Mouse (Mus musculus): ENCODE data around the gene Samd15. TPM values are rescaled to one million over a fixed set of nuclear protein-coding genes. Genes with fewer than 3 reads are reported as not detected.

Samd15 gene
- polyA plus RNA-seq, 1 experiment from 2014 or later = 2.5 TPM

GRCm38 (mm10) chr12:87238632-87239031 lies 39.1 kb downstream of the Samd15 start, which contains the start of gene Noxred1:
TSS of gene Noxred1 (minus strand) at chr12:87238732.
- Histone ChIP-seq H3K27me3 (replicated peaks) (no peaks in the 10 kb centered on the region), H3K9me3 (replicated peaks) (no peaks in the 10 kb centered on the region), H3K4me2 (no peak within 1 kb of the TSS), H3K27ac (replicated peaks) (no peak within 1 kb of the TSS), H3K4me1 (no peaks in the 10 kb centered on the region), H3K9ac (replicated peaks) (no peak within 1 kb of the TSS), H3K4me3 (replicated peaks) (no peak within 1 kb of the TSS), H3K36me3 (peaks cover 53% of the 10 kb centered on the region)
- ATAC-seq (ENCODE audit: low FRiP score) = no peak
- 97% methylated on average over 1 of the region's 1 CpGs for WGBS

- no peak for ATAC-seq (ENCODE audit: low FRiP score)
- Histone ChIP-seq H3K27me3 (replicated peaks) (no peaks in the 10 kb centered on the region), H3K36me3 (peaks cover 85% of the 10 kb centered on the region), H3K9ac (replicated peaks) (no peak overlapping the region), H3K4me2 (no peak overlapping the region), H3K27ac (replicated peaks) (no peak overlapping the region), H3K4me1 (no peaks in the 10 kb centered on the region), H3K9me3 (replicated peaks) (no peaks in the 10 kb centered on the region), H3K4me3 (replicated peaks) (no peak overlapping the region)
- 97% methylated on average over 6 of the region's 6 CpGs for WGBS
Measured at GRCm38 (mm10) chr12:87250161-87250560, 50.6 kb downstream of the Samd15 start.

GRCm38 (mm10) chr12:87253878-87254277 lies 54.4 kb downstream of the Samd15 start:
- H3K4me2 ChIP-seq = no peak overlapping the region
- no peaks in the 10 kb centered on the region for H3K9me3 ChIP-seq (replicated peaks)
- no peak overlapping the region for H3K27ac ChIP-seq (replicated peaks)
- WGBS = 94% methylated on average over 6 of the region's 6 CpGs
- peaks cover 91% of the 10 kb centered on the region for H3K36me3 ChIP-seq
- H3K9ac ChIP-seq (replicated peaks) = no peak overlapping the region
- H3K4me3 ChIP-seq (replicated peaks) = no peak overlapping the region
- no peaks in the 10 kb centered on the region for H3K4me1 ChIP-seq
- ATAC-seq (ENCODE audit: low FRiP score) = no peak
- H3K27me3 ChIP-seq (replicated peaks) = no peaks in the 10 kb centered on the region

GRCm38 (mm10) chr12:87256629-87257028 lies 57.1 kb downstream of the Samd15 start:
- H3K4me1 ChIP-seq = no peaks in the 10 kb centered on the region
- ATAC-seq (ENCODE audit: low FRiP score) = no peak
- H3K27ac ChIP-seq (replicated peaks) = no peak overlapping the region
- H3K36me3 ChIP-seq = peaks cover 83% of the 10 kb centered on the region
- 98% methylated on average over 5 of the region's 5 CpGs for WGBS
- no peak overlapping the region for H3K4me3 ChIP-seq (replicated peaks)
- no peaks in the 10 kb centered on the region for H3K9me3 ChIP-seq (replicated peaks)
- H3K27me3 ChIP-seq (replicated peaks) = no peaks in the 10 kb centered on the region
- H3K9ac ChIP-seq (replicated peaks) = no peak overlapping the region
- H3K4me2 ChIP-seq = no peak overlapping the region

GRCm38 (mm10) chr12:87260562-87260961 lies 61.0 kb downstream of the Samd15 start:
- no peak for ATAC-seq (ENCODE audit: low FRiP score)
- no peak overlapping the region for H3K4me3 ChIP-seq (replicated peaks)
- H3K27ac ChIP-seq (replicated peaks) = no peak overlapping the region
- H3K27me3 ChIP-seq (replicated peaks) = no peaks in the 10 kb centered on the region
- peaks cover 8% of the 10 kb centered on the region for H3K4me1 ChIP-seq
- no peak overlapping the region for H3K4me2 ChIP-seq
- H3K36me3 ChIP-seq = peaks cover 64% of the 10 kb centered on the region
- over 99% methylated on average over 8 of the region's 8 CpGs for WGBS
- no peaks in the 10 kb centered on the region for H3K9me3 ChIP-seq (replicated peaks)
- no peak overlapping the region for H3K9ac ChIP-seq (replicated peaks)

Other genes starting within 250 kb of the Samd15 start
- 18.2 and 19.4 TPM in 2 replicates for gene Zdhhc22, start 209.3 kb upstream of the Samd15 start, polyA plus RNA-seq (2015; fragmentation: Nextera tagmentation; extraction: Ambion mirVana)
- gene Tmem63c, start 178.4 kb upstream of the Samd15 start, polyA plus RNA-seq (2015; fragmentation: Nextera tagmentation; extraction: Ambion mirVana) = 10.8 and 12.3 TPM in 2 replicates
- 3.1 and 4.1 TPM in 2 replicates for gene Ngb, start 97.2 kb upstream of the Samd15 start, polyA plus RNA-seq (2015; fragmentation: Nextera tagmentation; extraction: Ambion mirVana)
- gene Gstz1, start 52.6 kb upstream of the Samd15 start, polyA plus RNA-seq (2015; fragmentation: Nextera tagmentation; extraction: Ambion mirVana) = 25.1 and 28.4 TPM in 2 replicates
- 13.4 and 13.8 TPM in 2 replicates for gene Pomt2, start 51.8 kb upstream of the Samd15 start, polyA plus RNA-seq (2015; fragmentation: Nextera tagmentation; extraction: Ambion mirVana)
- 4.4 and 4.6 TPM in 2 replicates for gene Tmed8, start 731 bp downstream of the Samd15 start, polyA plus RNA-seq (2015; fragmentation: Nextera tagmentation; extraction: Ambion mirVana)
- 1.0 and 1.5 TPM in 2 replicates for gene Noxred1, start 39.0 kb downstream of the Samd15 start, polyA plus RNA-seq (2015; fragmentation: Nextera tagmentation; extraction: Ambion mirVana)
- 49.3 and 51.2 TPM in 2 replicates for gene Vipas39, start 66.5 kb downstream of the Samd15 start, polyA plus RNA-seq (2015; fragmentation: Nextera tagmentation; extraction: Ambion mirVana)
- gene Ahsa1, start 66.8 kb downstream of the Samd15 start, polyA plus RNA-seq (2015; fragmentation: Nextera tagmentation; extraction: Ambion mirVana) = 213 and 236 TPM in 2 replicates
- gene Ism2, start 100.0 kb downstream of the Samd15 start, polyA plus RNA-seq (2015; fragmentation: Nextera tagmentation; extraction: Ambion mirVana) = 0.96 and 1.2 TPM in 2 replicates
- gene Sptlc2, start 188.6 kb downstream of the Samd15 start, polyA plus RNA-seq (2015; fragmentation: Nextera tagmentation; extraction: Ambion mirVana) = 64.6 and 74.8 TPM in 2 replicates
- 246 and 286 TPM in 2 replicates for gene Slirp, start 244.2 kb downstream of the Samd15 start, polyA plus RNA-seq (2015; fragmentation: Nextera tagmentation; extraction: Ambion mirVana)
- gene Alkbh1, start 244.3 kb downstream of the Samd15 start, polyA plus RNA-seq (2015; fragmentation: Nextera tagmentation; extraction: Ambion mirVana) = 41.5 and 42.9 TPM in 2 replicates